Mouse (Mus musculus): ENCODE data around the gene Gch1.
A peak's percentile ranks its signal among the peaks of the same experiment; 100 is the strongest.
"Not testable (repeated sequence)": the region's sequence is repeated elsewhere in the genome, so short reads cannot be mapped to it uniquely, and the experiment has no call there.

Gch1 gene

DNA sequence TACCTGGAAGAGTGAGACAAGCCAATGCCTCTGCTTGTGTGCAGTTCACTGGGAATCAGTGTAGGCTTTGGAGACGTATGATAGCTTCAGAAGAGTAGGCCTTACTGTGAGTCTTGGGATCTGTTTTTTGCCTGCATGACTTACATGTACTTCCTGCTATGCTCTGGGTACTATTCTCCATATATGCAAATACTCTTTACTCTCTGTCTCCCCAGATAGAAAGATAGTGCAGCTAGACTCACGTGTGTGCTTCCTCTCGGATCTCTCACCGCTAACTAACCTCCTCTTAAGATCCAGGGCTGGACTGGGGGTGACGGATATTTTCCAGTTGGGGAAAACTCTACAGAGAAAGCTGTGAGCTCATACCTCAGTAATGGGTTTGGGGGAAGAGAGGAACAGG is 23.5 kb downstream of the Gch1 start:
- no peak for DNase-seq (ENCODE audit: low spot score in 2 of 2)

DNA sequence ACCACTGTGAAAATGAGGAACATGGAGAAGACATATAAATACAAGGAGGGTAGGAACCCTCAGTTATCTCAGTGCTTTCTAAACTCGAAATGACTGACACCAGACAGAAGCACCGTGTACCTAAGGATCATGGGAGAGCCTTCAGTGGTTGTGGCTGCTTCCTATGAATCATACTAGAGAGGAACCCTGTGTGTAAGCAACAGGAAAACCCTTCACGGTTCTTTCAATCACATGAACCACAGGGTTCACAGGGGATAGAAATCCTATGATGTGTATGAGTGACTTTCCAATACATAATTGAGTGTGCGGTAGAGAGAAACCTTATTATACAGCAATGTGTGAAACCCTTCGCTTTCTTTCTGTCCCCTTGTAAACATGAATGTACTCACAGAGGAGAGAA is 24.1 kb downstream of the Gch1 start:
- DNase-seq (ENCODE audit: low spot score in 2 of 2): no peak

DNA sequence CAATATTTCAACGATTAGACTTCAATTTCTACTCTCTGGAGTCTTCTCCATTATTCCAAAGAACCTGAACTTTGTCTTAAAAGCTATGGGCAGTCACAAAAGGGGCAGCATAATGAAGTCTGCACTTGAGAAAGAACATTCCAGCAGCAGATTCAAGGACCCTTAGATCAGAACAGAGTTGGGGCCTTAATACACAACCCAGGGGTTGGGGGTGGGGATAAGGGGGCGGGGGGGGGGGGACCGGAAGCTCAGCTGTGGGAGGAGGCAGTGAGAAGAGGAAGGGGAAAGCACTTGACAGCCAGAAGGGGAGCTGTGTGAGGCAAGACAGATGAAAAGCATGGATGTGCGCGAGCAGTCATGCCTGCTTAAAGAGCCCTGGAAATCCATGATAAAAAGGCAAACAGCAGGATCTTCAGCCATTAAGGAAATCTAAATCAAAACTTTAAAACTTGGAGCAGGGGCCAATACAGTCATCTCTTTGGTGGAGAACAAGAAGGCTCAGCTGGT is 27.2 kb downstream of the Gch1 start:
- no peak for DNase-seq (ENCODE audit: low spot score in 2 of 2)

DNA sequence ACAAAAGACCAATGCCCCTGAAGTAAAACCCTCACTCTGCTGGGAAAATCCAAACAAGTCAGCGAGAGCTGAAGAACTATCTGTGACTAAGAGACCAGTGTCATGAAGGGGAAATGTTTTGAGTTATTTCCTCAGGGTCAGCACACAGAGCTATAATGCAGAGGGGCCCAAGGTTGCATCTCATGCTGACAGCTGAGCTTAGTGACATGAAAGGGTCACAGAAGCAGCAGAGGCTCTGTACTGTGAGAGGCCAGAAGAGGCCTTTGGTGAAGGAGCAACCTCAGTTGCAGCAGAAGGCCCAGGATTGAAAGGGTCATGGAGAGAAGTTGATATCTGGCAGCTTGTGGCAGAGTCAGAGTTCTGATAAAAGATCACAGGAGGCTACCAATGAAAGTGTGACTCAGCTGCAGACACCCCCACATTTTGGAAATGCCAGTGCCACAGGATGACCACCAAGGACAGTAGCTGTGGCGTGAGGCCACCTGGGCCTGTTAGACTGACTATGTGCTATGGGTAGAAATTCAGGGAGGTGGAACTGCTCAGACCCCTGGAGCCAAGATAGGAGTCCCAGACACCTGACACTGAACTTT is 29.1 kb downstream of the Gch1 start:
- DNase-seq (ENCODE audit: low spot score in 2 of 2): no peak

DNA sequence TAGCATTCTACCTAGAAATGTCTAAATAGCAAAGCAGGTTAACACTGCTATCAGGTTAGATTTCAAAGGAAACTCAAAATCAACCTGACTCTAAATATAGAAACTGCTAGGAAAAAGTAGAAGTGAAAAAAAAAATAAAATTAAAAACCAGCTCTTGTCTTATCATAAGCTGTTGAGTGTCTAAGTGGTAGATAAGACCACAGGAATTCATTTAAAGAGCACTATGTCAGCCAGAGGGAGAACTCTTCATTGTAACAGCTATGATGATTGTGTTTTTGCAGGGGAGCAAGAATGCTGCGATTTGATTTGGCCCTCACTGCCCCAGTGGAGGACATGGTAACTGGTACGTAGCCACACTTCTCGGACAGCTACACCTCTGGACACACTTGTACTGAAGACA is 34.9 kb downstream of the Gch1 start:
- no peak for DNase-seq (ENCODE audit: low spot score in 2 of 2)

DNA sequence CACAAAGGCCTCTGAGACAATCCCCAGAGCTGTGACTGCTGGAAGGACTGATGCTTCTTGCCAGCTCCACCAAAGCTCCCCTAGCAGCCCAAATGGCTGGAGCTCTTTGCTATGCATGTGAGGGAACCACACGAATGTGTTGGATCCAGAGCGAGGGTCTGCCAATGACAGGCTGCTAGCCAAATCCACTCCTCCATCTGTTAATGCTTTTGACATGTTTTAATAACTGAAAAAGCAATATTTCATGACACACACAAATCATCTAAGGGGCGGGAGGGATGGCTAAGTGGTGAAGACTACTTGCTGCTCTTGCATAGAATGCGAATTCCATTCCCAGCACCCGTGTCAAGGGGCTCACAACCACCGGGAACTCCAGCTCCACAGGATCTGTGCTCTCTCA is 37.9 kb downstream of the Gch1 start:
- DNase-seq (ENCODE audit: low spot score in 2 of 2): no peak

DNA sequence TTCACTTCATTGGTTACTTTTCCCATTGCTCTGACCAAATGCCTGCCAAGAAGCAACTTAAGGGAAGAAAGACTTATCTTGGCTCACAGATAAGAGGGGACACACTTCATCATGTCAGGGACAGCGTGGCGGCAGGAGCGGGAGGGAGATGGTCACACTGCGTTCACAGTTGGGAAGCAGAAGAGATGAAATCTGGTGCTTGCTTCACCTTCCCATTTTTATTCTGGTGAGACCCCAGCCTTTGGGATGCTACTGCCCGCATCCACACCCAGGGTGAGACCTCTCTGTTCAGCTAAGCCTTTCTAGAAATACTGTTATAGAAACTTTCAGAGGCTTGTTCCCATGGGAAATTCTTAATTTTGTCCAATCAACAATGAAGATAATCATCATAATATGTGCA is 44.9 kb downstream of the Gch1 start:
- DNase-seq (ENCODE audit: low spot score in 2 of 2): no peak

DNA sequence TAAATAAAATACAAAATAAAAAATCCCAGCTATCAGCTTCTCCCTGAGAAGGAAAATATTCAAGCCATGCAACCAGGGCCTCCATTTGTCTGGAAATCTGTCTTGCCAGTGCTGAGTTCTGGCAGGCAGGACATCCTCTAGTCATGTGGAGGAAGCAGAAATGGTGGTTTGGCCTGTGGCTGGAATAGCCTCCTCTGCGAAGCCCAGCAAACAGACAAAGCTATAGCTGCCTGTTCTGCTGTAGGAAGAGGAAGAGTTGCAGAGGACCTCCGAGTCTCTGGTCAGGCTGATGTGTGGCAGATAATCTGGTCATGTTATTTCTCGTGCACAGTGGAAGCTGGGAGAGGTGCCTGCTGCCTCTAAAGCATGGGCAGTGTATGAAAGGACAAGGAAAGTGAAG is 50.4 kb downstream of the Gch1 start:
- DNase-seq (ENCODE audit: low spot score in 2 of 2): no peak

DNA sequence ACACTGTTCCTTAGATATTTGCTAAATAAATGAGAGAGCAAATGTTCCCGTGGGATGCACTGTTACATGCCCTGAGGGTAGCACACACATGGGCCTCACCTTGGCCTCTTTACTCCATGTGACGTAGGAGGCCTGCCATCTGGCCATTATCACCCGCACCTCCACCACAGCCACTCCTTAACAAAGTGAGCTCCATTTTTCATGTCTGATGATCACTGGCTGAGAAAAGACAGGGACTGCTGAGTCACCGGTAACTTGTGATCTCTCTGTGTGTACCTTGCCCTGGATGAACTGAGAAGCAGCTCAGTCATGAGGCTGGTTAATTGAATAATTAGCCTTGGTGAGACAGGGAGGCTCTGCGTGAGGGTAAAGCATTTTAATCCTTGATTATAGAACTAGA is 52.6 kb downstream of the Gch1 start:
- no peak for DNase-seq (ENCODE audit: low spot score in 2 of 2)

DNA sequence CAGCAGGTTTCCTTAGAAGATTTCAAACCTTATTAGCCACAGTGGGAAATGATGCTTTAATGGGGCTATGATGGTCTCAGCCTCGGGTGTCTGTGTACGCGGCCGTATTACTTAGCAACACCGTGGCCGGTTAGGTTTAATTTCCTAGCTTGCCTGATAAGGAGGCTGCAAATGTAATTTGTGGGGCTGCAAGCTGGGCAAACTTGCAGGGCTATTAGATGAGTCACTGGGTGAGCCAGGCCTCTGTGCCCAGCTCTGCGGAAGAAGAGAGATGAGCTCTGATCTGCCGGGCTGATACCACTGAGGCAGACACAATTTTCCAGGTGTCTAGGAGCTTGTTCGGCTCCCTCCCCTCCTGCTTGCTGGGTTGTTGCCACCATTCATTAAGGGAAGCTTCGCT is 55.3 kb downstream of the Gch1 start:
- no peak for DNase-seq (ENCODE audit: low spot score in 2 of 2)

DNA sequence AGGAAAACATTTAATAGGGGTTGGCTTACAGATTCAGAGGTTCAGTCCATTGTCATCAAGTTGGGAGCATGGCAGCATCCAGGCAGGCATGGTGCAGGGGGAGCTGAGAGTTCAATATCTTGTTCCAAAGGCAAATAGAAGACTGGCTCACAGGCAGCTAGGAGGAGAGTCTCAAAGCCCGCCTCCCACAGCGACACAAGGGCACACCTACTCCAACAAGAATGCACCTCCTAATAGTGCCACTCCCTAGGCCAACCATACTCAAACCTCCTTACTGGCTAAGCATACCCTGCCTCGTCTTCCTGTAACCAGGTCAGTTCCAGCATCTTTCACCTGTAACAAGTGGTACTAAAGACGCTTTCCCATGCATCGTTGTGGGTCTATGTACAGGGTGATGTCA is 61.2 kb downstream of the Gch1 start:
- no peak for DNase-seq (ENCODE audit: low spot score in 2 of 2)

DNA sequence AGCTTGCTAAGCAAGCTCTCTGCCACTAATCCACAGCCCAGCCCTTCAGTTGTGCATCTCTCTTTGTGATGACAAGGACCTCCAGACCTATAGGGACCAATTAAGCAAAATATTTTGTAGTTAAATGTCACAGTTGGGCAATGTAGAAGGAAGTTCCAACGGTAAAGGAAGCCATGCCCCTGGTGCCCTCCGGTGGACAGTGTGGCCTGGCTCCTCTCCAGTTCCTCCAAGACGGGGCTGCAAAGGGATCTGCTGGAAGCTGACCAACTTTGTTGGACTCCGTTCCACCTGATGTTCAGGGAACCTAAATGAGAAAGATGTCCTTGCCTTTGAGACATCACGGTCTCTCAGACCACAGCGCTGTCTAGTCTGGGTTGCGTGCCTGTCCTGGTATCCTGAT is 71.7 kb downstream of the Gch1 start:
- no peak for DNase-seq (ENCODE audit: low spot score in 2 of 2)

DNA sequence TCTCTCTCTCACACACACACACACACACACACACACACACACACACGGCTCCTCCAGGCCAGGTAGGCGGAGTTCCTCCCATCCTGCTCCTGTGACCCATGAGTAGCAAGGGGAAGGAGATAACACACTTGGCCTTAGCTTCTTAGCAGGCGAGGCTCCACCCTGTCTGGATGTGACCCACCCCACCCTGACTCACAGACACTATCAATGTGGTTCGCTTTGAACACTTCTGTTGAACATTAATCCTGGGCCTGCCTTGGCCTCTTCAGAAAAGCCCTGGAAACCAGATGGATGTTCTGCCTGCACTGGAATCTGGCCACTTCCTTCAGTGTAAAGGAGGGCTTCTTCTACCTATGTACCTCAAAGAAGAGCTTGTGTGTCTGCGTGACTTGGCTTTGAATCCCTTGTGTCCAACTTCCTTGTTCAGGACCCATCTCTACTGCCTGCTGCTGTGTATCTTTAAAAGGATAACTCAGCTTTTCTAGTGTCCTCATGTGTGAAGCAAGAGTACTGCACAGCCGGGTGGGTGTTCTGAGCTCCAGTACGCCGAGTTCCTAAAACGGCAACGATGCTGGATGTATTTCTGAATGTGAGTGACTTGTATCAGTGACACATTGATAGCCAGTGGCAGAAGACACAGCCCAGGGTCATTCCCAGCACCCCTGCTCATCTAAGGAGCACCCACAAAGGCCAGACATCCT is 73.0 kb downstream of the Gch1 start:
- DNase-seq (ENCODE audit: low spot score in 2 of 2): peak; percentile 32 to 34

DNA sequence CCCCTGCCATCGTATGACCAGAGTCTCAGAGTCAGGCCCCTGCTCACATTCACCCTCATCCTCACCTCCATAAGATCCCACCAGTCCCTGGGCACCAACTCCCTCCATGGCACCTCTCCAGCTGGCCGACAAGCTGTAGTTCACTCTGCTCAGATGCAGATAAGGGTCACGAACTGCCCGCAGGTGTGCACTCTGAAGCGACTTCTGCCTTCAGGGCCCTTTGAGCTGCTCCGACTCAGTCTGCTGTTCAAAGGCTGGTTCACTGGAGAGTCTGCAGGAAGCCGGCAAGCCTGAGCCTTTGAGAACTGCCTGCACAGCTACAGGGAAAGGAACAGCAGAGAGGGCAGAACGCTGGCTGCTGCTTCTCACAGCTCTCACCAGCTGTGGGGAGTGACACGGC is 74.1 kb downstream of the Gch1 start:
- DNase-seq (ENCODE audit: low spot score in 2 of 2): peak in 1 of 2 experiments; percentile 25

DNA sequence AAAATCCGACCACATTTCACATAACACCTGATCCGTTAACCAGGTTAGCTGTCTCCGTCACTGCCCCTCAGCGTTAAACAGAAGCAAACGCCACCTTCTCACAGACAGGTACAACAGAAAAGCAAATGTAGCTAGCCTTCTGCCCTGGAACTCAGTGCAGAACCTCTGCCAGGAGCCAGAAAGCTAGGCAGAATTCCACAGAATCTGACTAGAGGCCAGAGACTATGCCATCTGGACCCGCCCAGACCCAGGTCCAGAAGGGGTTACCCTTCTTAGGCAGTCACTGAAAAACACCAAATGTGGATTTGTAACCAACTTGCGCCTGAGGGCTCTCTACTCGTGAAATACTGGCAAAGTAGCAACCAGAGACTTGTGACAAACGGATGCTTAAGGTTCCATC is 77.9 kb downstream of the Gch1 start:
- no peak for DNase-seq (ENCODE audit: low spot score in 2 of 2)

DNA sequence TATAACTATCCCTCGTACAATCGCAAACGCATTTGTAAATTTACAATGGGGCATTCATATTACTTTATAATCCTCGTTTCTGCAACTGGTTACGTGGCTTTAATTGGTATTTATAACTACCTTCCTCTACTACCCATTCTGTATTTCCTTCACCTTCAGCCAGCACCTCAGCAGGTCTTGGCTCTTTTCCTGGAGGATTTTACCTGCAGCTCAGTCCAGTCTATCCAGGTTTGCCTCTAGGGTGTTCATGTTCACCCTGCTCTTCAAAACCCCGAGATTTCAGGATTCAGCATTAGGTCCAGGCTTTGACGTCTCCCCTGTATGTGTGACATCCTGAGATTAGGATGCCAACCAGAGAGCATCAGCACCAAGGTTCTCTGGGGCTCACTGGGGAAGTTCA is 78.8 kb downstream of the Gch1 start:
- DNase-seq (ENCODE audit: low spot score in 2 of 2): not testable (repeated sequence)

DNA sequence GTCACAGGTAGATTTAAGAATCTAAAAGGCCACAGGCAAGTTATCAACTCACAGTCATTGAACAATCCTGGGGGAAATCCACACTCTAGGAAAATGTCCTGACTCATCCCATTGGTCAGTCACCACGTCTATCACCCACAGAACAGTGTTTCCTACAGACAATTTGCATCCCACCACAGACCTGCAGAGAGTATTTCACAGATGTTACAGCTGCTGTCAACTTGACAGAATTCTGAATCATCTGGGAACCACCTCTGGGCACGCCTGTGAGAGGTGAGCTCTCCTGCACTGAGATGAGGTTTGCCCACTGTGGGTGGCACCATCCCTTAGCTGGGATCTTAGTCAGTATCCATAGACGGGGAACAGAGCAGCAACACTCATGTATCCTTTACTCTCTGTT is 81.8 kb downstream of the Gch1 start:
- no peak for DNase-seq (ENCODE audit: low spot score in 2 of 2)

DNA sequence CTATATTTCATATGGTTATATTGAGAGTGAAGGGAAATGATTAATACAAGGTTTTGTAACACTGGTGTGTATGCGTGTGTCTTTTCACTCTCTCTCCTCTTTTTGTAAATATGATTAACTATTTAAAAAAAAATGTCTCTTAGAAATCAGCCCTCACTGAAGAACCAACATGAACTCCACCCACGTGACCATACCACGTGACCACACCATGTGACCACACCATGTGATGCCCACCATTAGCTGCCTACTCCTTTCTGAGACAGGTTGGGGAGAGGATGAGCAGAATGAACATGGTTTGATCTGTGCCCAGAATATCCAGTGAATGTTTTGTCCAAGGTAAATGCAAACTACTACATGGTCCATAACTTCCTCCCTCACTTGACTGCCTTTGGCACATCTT is 83.5 kb downstream of the Gch1 start:
- no peak for DNase-seq (ENCODE audit: low spot score in 2 of 2)

DNA sequence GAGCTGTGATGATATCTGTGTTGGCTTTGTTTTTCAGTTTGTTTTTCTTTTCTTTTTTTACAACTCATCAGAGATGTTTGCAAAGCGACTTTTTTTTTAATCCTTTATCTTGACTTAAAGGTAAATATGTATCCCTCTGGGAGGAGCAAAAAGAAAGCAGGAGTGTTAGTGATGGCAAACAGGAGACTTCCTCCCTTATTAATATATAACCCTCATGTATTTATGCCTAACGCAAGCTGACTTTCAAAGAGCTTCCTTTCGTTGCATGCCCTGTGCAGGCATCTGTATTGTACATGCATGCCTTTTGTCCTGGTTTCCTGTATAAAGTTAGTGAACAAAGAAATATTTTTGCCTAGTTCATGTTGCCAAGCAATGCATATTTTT is 84.0 kb downstream of the Gch1 start:
- DNase-seq (ENCODE audit: low spot score in 2 of 2): no peak

DNA sequence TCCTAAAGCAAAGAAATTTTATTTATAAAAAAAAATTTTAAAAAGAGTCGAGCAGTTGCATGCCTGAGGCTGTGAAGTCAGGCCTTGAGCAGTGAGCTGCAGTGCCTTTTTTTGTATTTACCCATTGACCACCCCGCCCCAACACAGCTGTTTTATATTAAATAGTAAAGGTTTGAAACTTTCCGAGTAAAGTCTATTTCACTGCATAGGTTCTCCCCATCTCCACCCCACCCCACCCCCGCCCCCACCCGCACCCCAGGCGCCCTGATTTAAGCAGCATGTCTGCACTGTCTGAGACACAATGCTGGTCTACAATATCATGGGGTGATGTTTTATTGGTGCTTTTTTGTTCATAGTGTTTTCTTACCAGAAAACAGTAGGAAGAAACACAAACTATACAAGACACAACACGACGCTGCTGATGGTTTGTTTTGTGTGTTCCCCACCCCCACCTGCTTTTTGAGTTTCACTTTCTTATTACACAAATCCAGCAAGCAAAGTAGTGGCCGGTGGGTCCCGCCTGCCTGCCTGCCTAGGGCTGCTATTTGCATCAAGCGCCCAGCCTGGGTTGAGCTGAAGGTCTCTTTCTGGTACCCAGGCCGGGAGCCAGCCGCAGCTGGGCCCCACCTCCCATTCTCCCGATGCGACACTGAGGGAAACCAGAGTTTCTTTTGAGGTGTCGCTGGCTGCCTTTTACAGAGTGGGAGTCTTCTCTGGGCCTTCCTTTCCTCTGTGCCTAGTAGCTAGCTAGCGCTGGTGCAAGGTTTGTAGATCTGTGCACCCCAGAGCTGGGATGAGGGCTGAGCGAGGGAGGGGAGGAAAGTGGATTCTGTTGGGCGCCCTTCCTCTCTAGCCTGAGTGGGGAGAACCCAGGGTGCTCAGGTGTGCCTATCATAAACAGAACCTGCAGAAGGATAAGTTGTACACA is 84.7 kb downstream of the Gch1 start:
- DNase-seq (ENCODE audit: low spot score in 2 of 2): no peak
